Mouse (Mus musculus) CD4-positive naive resting alpha-beta T cell, adult 57 days (primary cell): Measurements from ENCODE around the gene Prpmp5. TPM values are rescaled to one million over a fixed set of nuclear protein-coding genes. Genes with fewer than 3 reads are reported as not detected.

ENCODE experiments used
- total RNA-seq: library from RNA; stranded (reverse); gene quantifications from one replicate; pipeline ENCODE4 v1.2.4, GENCODE M21; 2023

Prpmp5 gene
- not detected for total RNA-seq

DNA sequence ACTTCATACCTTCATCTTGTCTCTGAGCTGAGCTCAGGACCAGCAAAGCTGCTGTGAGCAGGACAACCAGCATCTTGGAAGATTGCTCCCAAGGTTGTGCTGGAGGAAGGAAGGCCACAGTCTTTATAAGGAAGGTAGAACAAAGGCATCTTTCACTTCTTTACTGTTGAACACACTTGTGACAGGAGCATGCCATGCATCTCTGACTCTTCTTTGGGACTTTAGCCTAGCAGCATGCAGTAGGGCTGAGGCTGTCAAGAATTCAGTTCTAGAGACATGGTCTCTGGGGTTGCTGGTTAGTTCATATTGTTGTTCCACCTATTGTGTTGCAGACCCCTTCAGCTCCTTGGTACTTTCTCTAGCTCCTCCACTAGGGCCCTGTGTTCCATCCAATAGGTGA lies at the start of gene Prpmp5:
Prpmp5 (minus strand) TSS at position 101 of the 400 bp plus-strand sequence.

DNA sequence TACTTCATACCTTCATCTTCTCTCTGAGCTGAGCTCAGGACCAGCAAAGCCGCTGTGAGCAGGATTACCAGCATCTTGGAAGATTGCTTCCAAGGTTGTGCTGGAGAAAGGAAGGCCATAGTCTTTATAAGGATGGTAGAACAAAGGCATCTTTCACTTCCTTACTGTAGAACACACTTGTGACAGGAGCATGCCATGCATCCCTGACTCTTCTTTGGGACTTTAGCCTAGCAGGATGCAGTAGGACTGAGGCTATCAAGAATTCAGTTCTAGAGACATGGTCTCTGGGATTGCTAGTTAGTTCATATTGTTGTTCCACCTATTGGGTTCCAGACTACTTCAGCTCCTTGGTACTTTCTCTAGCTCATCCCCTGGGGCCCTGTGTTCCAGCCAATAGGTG lies 49.5 kb upstream of the Prpmp5 start, which contains the start of gene Gm8882:
Gm8882 (minus strand) TSS at position 101 of the 400 bp plus-strand sequence.

Other genes with a start within 250 kb of the Prpmp5 start
- not detected for gene Prb1, start 104.2 kb downstream of the Prpmp5 start, total RNA-seq
- gene Gm8882, start 49.4 kb upstream of the Prpmp5 start, total RNA-seq = not detected